Mouse (Mus musculus) CH12F3 (cell line): Measurements from ENCODE around the gene Lef1.

Experiments used
- in situ Hi-C: fragments of 300-500 bp; cut with MboI; formaldehyde crosslinking; loops from 2 replicates; pipeline ENCODE4 v1.14.3; 2020; ENCODE audit warnings: low sequenced_read_pairs

Lef1 gene

GRCm38 (mm10) chr3:131190239-131190638, 80.0 kb downstream of the Lef1 start:
- in situ Hi-C loops: no loop called here

GRCm38 (mm10) chr3:131190671-131191367, 80.5 kb downstream of the Lef1 start:
- in situ Hi-C loops: no loop called here

GRCm38 (mm10) chr3:131191454-131191853, 81.2 kb downstream of the Lef1 start:
- in situ Hi-C loops: no loop called here

GRCm38 (mm10) chr3:131196050-131196449, 85.8 kb downstream of the Lef1 start:
- in situ Hi-C loops: no loop called here

DNA sequence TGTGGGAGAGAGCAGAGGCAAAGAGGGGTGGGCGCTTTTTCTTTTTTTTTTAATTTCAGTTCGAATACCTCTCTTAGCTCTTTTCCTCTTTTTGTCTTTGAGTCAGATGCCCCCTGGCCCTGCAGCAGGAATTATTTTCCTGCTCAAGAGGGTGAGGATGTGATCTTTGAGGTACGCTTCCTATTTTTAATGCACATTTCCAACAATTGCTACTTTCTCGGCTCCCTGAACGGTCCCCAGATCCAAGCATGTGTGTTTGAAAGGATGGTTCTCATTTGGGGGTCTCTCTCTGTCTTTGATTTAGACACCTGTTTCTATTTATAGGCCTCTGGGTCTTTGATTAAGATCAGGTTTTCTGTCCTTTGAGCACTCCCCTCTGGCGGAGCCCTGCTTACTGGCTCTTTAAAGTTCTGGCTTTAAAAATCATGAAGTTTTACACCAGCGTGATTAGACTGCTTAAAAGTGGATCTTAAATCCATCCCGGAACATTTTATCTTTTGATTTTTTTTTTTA, 86.3 kb downstream of the Lef1 start:
- in situ Hi-C loops: no loop called here

DNA sequence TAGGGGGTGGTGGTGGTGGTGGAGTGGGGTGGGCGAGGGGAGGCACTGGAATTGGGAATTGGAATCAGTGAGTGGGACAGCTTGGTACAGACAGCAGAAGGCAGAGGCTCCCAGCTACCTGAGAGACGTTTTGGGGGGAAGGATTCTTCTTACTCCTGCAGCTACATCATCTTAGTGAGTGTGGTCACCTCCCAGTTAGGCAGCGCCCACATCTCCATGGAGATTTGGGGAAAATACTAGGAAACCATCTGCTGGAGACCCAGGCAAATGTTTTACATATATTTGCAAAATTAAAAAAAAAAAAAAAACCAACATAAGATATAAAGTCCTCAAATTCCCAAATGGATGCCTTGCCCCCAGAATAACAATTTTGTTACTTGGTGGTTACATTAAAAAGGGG, 88.7 kb downstream of the Lef1 start:
- in situ Hi-C loops: no loop called here

DNA sequence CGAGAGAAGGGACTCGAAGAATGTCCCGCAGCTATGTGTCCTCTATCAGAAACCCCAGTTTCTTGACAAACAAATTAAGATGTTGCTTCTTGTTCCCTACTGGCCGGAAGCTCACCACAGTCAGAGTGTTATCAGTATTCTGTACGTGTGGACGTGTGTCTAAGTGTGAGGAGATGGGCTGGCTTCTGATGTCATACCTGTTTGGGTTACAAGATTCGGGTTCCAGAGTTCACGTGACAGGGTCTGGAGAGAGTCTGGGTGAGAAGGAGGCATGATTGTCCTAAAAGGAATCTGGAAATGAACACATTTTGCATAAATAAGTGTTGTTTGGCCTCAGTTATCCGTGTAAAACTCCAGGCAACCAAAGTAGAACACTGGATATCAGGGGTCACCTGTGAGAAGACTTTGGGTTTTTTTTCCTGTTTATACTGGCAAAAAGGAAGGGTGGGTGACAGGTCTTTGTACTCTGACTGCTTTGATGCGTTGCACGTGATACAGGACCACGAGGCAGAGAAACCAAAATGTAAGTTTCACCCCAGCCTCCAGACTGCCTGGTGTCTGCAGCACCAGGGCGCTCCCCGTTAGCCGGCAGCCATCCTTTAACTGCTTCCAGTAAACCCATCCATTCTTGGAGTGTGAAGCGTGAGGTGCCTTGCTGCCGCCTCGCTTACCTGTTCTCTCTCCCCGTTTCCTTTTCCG, 89.5 kb downstream of the Lef1 start:
- in situ Hi-C loops: no loop called here

DNA sequence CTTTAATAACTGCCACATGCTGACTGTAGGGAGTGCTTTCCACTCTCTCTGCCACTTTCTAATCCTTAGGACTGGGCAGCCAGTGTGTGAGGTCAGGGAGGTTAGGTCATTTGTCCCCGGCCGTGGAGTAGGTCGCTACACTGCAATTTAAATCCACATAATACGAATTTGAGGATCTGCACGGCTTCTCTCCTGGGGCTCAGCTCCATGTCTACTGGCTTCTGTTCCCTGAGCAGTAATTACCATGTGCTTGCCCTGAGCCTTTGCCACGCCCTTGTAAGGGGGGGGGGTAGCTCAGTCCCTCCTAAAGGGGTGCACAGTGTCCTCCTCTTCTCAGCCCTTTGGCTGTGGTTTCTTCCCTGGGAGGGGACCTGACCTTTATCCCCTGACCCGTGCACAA, 92.0 kb downstream of the Lef1 start:
- in situ Hi-C loops: no loop called here

DNA sequence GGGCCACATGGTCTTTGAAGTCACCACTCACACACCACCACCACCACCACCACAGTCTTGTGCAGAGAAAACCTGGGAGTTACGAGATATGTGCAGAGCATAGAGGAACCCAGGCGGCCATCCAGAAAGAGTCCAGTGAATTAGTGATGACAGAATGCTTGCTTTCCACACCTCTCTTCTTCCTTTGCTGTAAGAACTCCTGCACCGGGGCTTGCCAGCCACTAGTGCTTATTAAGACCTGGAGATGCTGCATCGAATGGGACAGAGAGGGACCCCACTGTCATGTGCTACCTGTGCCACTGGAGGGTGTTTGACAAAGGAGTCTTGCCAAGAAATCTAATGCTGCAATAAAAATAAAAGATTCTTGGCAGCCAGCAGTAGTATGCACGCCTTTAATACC, 97.6 kb downstream of the Lef1 start:
- in situ Hi-C loops: no loop called here

DNA sequence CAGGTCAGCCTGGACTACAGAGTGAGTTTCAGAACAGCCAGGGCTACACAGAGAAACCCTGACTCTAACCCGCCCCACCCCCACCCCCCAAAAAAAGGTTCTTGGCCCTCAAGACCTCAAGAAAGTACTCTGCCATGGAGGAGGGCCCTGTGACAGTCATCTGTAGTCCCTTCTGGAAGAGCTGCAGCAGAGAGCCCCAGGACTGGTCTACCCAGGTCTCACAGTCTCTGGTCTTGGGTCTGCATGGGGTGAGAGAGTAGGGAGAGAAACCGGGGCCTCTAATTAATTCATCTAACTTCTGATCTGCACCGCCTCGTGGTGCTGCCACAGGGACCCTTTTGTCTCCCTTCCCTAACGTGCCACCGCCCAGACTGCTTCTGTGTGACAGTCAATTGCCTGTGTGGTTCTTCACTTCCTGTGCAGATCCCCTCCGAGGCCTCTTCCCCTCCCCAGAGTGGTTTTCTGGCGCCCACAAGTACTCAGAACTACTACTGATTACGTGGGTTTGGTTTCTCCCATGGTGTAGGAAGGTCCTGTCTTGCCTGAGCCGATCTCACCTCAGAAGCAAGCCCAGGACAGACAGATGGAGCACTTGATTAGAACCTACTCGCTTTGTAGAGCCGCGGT, 98.1 kb downstream of the Lef1 start:
- in situ Hi-C loops: no loop called here

DNA sequence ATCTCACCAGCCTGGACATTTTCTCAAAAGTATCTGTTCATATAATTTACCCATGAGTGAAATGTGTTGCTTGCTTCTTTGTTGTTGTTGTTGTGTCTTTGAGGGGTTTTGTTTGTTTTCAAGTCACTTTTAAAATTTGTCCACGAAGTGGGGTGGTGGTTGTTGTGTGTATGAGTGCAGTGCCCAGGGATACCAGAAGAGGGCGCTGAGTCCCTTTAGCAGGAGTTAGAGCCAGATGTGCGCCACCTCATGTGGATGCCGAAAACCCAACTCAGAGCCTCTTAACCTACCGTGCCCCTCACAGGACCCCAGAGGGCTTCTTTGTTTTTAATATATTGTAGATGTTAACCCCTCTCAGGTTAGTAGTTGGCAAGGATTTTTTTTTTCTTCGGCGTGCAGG, 101.9 kb downstream of the Lef1 start:
- in situ Hi-C loops: no loop called here

GRCm38 (mm10) chr3:131214060-131214658, 103.9 kb downstream of the Lef1 start:
- in situ Hi-C loops: no loop called here

- in situ Hi-C loops: no loop called here
Observed at GRCm38 (mm10) chr3:131214841-131215240, 104.6 kb downstream of the Lef1 start.

- in situ Hi-C loops: no loop called here
Observed at GRCm38 (mm10) chr3:131218636-131219390, 108.5 kb downstream of the Lef1 start.

GRCm38 (mm10) chr3:131228083-131228482, 117.8 kb downstream of the Lef1 start:
- in situ Hi-C loops: no loop called here

DNA sequence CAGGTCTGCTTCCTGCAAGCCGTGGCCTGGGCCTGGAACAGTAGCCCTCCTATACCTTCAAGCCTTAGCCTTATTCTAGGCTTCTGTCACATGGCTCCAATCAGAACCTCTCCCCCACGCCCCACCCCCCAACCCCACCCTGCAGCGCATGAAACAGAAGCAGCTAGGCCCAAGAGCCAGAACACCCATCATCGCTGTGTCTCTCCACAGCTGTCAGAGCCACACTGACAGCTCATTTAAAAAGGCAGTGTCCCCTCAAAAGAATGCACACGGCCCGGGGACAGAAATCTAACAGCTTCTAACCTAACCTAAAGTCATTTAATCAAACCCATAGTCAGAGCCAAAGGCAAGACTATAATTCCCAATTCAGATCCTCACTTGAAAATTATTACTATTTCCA, 126.8 kb downstream of the Lef1 start:
- in situ Hi-C loops: loop anchor here (10.0 kb wide), 1 partner anchor 522 kb away; no protein-coding TSS in a partner anchor

GRCm38 (mm10) chr3:131237785-131238633, 127.7 kb downstream of the Lef1 start:
- in situ Hi-C loops: loop anchor here (10.0 kb wide), 1 partner anchor 523 kb away; no protein-coding TSS in a partner anchor

DNA sequence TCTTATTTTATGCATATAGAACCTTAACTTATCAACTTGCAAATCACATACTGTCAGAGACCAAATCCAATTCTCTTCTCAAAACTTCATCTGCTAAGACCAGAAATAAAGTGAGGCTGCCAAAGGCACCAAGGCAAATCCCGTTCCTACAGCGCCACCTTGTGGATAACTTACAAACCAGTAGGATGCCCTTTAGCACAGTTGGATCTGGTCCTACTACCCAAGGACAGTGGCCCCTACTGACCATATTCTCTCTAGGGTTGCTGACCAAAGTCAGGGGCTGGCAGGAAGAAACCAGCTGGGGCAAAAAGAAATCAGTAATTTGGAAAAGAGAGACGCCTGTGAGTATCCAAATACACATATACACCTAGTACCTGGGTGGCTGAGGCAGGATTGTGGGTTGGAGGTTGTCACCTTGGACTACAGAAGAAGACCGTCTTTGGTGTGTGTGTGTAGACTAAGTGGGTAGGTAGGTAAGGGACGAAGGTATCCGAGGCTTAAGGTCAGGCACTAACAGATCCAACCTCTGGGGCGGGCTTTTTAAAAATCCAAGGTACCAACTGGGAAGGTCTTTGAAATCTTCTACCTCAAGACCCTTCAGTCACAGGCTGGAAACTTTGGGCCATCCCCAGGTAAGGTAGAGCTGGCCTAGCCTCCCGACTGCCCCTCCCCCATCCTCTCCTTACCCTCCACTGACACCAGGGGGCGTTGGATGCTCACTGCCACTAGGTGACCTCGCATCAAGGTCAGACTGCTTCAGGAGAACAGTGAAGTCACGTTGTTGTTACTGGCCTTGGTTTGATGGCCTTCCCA, 135.7 kb downstream of the Lef1 start:
- in situ Hi-C loops: loop anchor here (10.0 kb wide), 1 partner anchor 361 kb away; no protein-coding TSS in a partner anchor

GRCm38 (mm10) chr3:131246579-131247046, 136.3 kb downstream of the Lef1 start:
- in situ Hi-C loops: loop anchor here (10.0 kb wide), 1 partner anchor 362 kb away; no protein-coding TSS in a partner anchor
